Mouse (Mus musculus): ENCODE measurements around the gene Marco. TPM values are rescaled to one million over a fixed set of nuclear protein-coding genes. Genes with fewer than 3 reads are reported as not detected.
A peak's percentile ranks its signal among the peaks of the same experiment; 100 is the strongest.

The Marco gene
- polyA plus RNA-seq, 1 experiment, result not detected

DNA sequence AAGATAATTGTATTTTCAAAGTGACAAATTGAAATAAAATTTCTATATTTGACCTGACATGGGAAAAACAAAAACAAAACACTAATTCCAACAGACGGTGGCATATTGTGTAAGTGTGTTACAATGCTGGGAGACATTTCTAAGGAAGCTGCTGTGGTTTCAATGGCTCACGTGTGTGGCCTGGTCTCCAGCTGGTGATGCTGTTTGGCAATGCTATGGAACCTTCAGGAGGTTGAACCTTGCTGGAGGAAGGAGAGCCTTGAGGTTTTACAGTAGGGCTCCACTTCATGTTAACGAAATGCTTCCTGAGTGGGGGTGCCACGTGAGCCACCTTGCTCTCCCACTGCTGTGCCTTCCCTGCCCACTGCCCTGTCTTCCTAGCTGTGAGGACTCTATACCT, 6.8 kb downstream of the Marco start:
- H3K4me3 ChIP-seq (ENCODE audit: insufficient read depth, poor library complexity, severe bottlenecking), result no peak overlapping the region
- H3K27me3 ChIP-seq (ENCODE audit: control insufficient read depth, insufficient read depth, insufficient read length), result peaks cover 21% of the 10 kb centered on the region
- H3K79me3 ChIP-seq (ENCODE audit: low read depth), result no peaks in the 10 kb centered on the region
- no peaks in the 10 kb centered on the region for H3K79me2 ChIP-seq (ENCODE audit: control insufficient read depth, insufficient read depth)
- TF ChIP-seq MYOD1 (IDR thresholded peaks at IDR 0.05; ENCODE audit: control insufficient read depth, insufficient read length, low read depth) (no peak), MAX (IDR thresholded peaks at IDR 0.05) (no peak), CTCF (IDR thresholded peaks at IDR 0.05; ENCODE audit: control insufficient read depth, insufficient read depth, insufficient read length) (no peak), CEBPB (IDR thresholded peaks at IDR 0.05; ENCODE audit: low read depth) (no peak), MYOG (IDR thresholded peaks at IDR 0.05; ENCODE audit: control insufficient read depth, extremely low read depth, insufficient read length) (no peak), USF1 (IDR thresholded peaks at IDR 0.05; ENCODE audit: low read depth) (no peak), FOSL1 (IDR thresholded peaks at IDR 0.05; ENCODE audit: insufficient read depth, low read length, poor library complexity, severe bottlenecking) (no peak)
- H3ac ChIP-seq (ENCODE audit: control insufficient read depth, insufficient read length, low read depth), result no peak overlapping the region
- no peaks in the 10 kb centered on the region for H3K36me3 ChIP-seq (ENCODE audit: control insufficient read depth, insufficient read depth)

DNA sequence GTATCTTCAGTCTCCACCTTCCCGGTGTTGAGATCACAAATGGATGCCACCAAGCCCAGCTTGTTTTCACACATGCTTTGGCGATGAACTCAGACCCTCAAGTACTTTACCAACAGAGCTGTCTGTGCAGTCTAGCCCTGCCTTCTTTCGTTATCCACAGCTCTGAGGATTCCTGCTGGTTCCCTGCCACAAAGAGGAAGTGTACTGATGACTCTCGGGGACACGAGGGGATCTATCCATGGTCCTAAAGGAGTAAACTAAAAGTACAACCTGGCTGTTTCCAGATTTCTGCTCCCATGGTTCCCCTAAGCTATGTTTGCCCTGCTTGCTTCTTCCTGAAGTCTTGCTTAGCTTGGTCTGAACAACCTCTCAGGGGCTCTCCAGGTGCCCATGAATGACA, 23.9 kb downstream of the Marco start:
- no peak overlapping the region for H3ac ChIP-seq (ENCODE audit: control insufficient read depth, insufficient read length, low read depth)
- H3K27me3 ChIP-seq (ENCODE audit: control insufficient read depth, insufficient read depth, insufficient read length), result no peaks in the 10 kb centered on the region
- H3K79me3 ChIP-seq (ENCODE audit: low read depth), result no peaks in the 10 kb centered on the region
- no peaks in the 10 kb centered on the region for H3K36me3 ChIP-seq (ENCODE audit: control insufficient read depth, insufficient read depth)
- TF ChIP-seq FOSL1 (IDR thresholded peaks at IDR 0.05; ENCODE audit: insufficient read depth, low read length, poor library complexity, severe bottlenecking) (no peak), USF1 (IDR thresholded peaks at IDR 0.05; ENCODE audit: low read depth) (no peak), MYOD1 (IDR thresholded peaks at IDR 0.05; ENCODE audit: control insufficient read depth, insufficient read length, low read depth) (no peak)
- H3K79me2 ChIP-seq (ENCODE audit: control insufficient read depth, insufficient read depth), result no peaks in the 10 kb centered on the region
- no peak overlapping the region for H3K4me3 ChIP-seq (ENCODE audit: insufficient read depth, poor library complexity, severe bottlenecking)

DNA sequence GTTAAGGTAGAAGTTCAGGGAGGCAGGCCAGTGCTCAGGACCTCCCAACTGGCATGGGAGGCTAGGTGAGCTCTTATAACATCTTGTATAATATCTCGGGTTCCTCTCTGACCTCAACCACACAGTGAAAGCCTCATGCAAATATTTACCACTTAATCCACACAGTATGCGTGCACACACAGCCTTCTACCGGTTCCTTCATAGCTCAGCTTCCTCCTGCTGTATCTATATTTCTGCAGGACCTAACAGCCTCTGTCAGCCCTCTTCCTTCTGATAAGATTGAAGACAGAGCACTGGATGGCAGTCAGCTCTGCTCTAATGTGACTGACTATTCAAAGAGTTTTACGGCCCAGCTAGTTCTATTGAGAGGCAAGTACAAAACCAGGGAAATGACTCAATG, 30.0 kb downstream of the Marco start:
- Histone ChIP-seq H3K4me3 (ENCODE audit: insufficient read depth, poor library complexity, severe bottlenecking) (no peak overlapping the region), H3K79me3 (ENCODE audit: low read depth) (no peaks in the 10 kb centered on the region), H3ac (ENCODE audit: control insufficient read depth, insufficient read length, low read depth) (no peak overlapping the region), H3K79me2 (ENCODE audit: control insufficient read depth, insufficient read depth) (no peaks in the 10 kb centered on the region), H3K36me3 (ENCODE audit: control insufficient read depth, insufficient read depth) (no peaks in the 10 kb centered on the region), H3K27me3 (ENCODE audit: control insufficient read depth, insufficient read depth, insufficient read length) (peaks cover 13% of the 10 kb centered on the region)
- TF ChIP-seq MYOG (IDR thresholded peaks at IDR 0.05; ENCODE audit: control insufficient read depth, extremely low read depth, insufficient read length) (no peak), USF1 (IDR thresholded peaks at IDR 0.05; ENCODE audit: low read depth) (no peak), FOSL1 (IDR thresholded peaks at IDR 0.05; ENCODE audit: insufficient read depth, low read length, poor library complexity, severe bottlenecking) (no peak), MYOD1 (IDR thresholded peaks at IDR 0.05; ENCODE audit: control insufficient read depth, insufficient read length, low read depth) (no peak), CEBPB (IDR thresholded peaks at IDR 0.05; ENCODE audit: low read depth) (no peak), MAX (IDR thresholded peaks at IDR 0.05) (no peak), CTCF (IDR thresholded peaks at IDR 0.05; ENCODE audit: control insufficient read depth, insufficient read depth, insufficient read length) (no peak)

DNA sequence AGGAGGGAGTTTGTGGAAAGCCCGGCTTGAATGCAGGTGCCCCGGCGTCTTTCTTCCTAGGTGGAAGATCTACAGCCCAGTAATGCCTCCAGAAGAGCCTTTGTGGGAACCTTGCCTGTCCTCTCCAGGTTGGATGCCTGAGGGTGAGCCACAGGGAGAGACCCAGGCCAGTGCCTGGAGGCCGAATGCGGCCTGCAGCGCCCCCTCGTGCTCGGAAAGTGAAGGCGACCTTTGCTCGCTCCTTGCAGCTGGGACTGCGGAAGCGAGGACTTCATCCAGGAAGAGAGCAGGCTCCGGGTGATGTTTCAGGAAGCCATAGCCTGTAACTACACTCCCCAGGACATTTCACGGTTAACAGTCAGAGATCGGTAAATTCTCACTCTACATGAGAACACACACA, 35.9 kb downstream of the Marco start:
- H3K27me3 ChIP-seq (ENCODE audit: control insufficient read depth, insufficient read depth, insufficient read length), result peaks cover 15% of the 10 kb centered on the region

DNA sequence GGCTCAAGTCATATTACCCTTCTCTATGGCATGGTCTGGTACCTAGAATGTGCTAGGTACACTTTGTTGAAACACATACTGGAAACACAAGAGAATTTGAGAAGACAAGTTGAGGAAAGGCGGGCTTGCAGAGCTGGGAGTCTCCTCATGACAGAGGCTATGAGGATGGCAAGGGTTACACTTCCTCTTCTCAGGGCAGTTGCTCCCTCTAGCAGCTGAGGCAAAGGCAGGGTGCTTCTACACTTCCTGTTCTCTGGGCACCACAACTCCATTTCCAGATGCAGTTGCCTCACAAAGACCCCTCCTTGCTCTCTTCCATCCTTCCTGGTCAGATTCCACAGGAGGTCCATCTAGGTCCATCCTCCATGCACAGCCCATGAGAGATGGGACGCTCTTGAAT, 37.5 kb downstream of the Marco start:
- TF ChIP-seq MYOD1 (IDR thresholded peaks at IDR 0.05; ENCODE audit: control insufficient read depth, insufficient read length, low read depth) (no peak), CEBPB (IDR thresholded peaks at IDR 0.05; ENCODE audit: low read depth) (no peak), MYOG (IDR thresholded peaks at IDR 0.05; ENCODE audit: control insufficient read depth, extremely low read depth, insufficient read length) (no peak), MAX (IDR thresholded peaks at IDR 0.05) (no peak), USF1 (IDR thresholded peaks at IDR 0.05; ENCODE audit: low read depth) (no peak), CTCF (IDR thresholded peaks at IDR 0.05; ENCODE audit: control insufficient read depth, insufficient read depth, insufficient read length) (no peak), FOSL1 (IDR thresholded peaks at IDR 0.05; ENCODE audit: insufficient read depth, low read length, poor library complexity, severe bottlenecking) (no peak)
- Histone ChIP-seq H3K79me3 (ENCODE audit: low read depth) (no peaks in the 10 kb centered on the region), H3K4me3 (ENCODE audit: insufficient read depth, poor library complexity, severe bottlenecking) (no peak overlapping the region), H3K36me3 (ENCODE audit: control insufficient read depth, insufficient read depth) (no peaks in the 10 kb centered on the region), H3K27me3 (ENCODE audit: control insufficient read depth, insufficient read depth, insufficient read length) (peaks cover 15% of the 10 kb centered on the region), H3K79me2 (ENCODE audit: control insufficient read depth, insufficient read depth) (no peaks in the 10 kb centered on the region), H3ac (ENCODE audit: control insufficient read depth, insufficient read length, low read depth) (no peak overlapping the region)

More for the DNA sequence above, 35.9 kb downstream of the Marco start:
- Histone ChIP-seq H3ac (ENCODE audit: control insufficient read depth, insufficient read length, low read depth) (no peak overlapping the region), H3K36me3 (ENCODE audit: control insufficient read depth, insufficient read depth) (no peaks in the 10 kb centered on the region), H3K79me3 (ENCODE audit: low read depth) (no peaks in the 10 kb centered on the region), H3K4me3 (ENCODE audit: insufficient read depth, poor library complexity, severe bottlenecking) (no peak overlapping the region), H3K79me2 (ENCODE audit: control insufficient read depth, insufficient read depth) (no peaks in the 10 kb centered on the region)
- TF ChIP-seq USF1 (IDR thresholded peaks at IDR 0.05; ENCODE audit: low read depth), result no peak
- TF ChIP-seq CTCF (IDR thresholded peaks at IDR 0.05; ENCODE audit: control insufficient read depth, insufficient read depth, insufficient read length), result peak; percentile 56

DNA sequence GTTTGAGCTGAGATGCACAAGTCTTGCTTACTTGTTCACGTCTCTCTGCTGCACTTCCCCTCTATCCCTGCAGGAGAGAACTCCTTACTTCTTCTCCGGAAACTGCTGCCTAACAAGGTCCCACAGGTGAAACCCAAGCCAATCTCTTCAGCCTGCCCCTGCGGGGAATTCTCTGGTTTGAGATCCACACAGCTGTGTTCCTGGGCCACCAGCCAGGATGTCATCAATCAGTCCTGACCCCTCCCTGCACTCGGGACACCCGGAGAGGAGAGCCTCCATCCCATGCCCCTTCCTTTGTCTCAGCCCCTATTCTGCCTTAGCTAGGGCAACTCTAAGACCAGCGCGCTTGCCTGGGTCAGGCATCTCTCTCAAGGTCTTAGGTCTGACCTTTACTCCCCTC, 38.1 kb downstream of the Marco start:
- Histone ChIP-seq H3ac (ENCODE audit: control insufficient read depth, insufficient read length, low read depth) (no peak overlapping the region), H3K27me3 (ENCODE audit: control insufficient read depth, insufficient read depth, insufficient read length) (peaks cover 16% of the 10 kb centered on the region), H3K36me3 (ENCODE audit: control insufficient read depth, insufficient read depth) (no peaks in the 10 kb centered on the region), H3K4me3 (ENCODE audit: insufficient read depth, poor library complexity, severe bottlenecking) (no peak overlapping the region), H3K79me2 (ENCODE audit: control insufficient read depth, insufficient read depth) (no peaks in the 10 kb centered on the region), H3K79me3 (ENCODE audit: low read depth) (no peaks in the 10 kb centered on the region)
- TF ChIP-seq MYOD1 (IDR thresholded peaks at IDR 0.05; ENCODE audit: control insufficient read depth, insufficient read length, low read depth), result no peak
